Mouse (Mus musculus) heart, adult 8-10 months (tissue): ENCODE measurements around the gene Jph4. TPM values are rescaled to one million over a fixed set of nuclear protein-coding genes. Genes with fewer than 3 reads are reported as not detected.

ENCODE experiments used
- DNase-seq: peaks from one replicate; pipeline ENCODE4 v3.0.0; 2022; ENCODE audit warnings: low spot score
- total RNA-seq, 4 experiments: library from RNA; stranded (reverse); gene quantifications; 2 replicates each; pipeline ENCODE4 v1.2.4; 2022

The Jph4 gene
- total RNA-seq, 4 experiments from 2014 or later: 0.09 to 0.17 (median 0.09) TPM; not detected in 1

GRCm38 (mm10) chr14:55064481-55065370 is 52.0 kb downstream of the Jph4 start:
- DNase-seq: no peak

GRCm38 (mm10) chr14:55063581-55064381 is 53.0 kb downstream of the Jph4 start:
- DNase-seq: no peak

DNA sequence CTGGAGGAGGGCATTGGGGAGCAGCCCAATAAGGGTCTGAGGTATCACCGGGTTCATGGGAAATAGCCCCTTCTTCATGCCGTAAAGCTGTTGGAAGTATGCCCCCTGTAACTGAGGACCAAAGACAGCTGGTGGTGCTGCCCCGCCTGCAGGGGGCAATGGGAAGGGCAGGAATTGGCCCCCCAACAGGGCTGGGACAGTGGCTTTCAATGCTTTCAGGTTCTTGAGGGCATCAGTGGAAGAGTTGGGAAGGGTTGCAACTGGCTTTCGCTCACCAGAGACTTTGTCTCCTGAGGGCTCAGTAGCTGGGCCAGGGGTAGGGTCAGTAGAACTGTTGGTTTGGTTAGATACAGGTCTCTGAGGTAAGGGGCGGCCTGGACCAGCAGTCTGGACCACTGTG is 53.6 kb downstream of the Jph4 start:
- DNase-seq: no peak

GRCm38 (mm10) chr14:55062626-55063025 is 54.1 kb downstream of the Jph4 start:
- no peak for DNase-seq

DNA sequence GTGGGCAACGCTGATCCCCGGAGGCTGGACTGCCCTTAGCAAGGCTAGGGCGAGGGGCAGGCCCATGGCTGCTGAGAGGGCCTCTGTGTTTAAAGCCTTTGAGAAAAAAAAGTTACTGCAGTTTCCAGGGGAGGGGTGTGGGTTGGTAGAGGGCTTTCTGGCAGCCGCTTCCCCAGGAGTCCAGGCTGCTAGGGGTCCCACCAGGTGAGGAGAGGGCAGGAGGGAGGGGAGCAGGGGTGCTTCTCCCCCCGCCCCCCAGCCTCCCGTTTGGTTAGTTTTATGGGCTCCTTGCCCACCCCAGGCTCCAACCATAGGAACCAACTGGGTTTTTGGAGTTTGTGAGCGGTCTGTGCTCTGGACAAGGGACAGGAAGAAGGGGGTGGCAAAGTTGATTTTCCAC is 54.9 kb downstream of the Jph4 start:
- no peak for DNase-seq

DNA sequence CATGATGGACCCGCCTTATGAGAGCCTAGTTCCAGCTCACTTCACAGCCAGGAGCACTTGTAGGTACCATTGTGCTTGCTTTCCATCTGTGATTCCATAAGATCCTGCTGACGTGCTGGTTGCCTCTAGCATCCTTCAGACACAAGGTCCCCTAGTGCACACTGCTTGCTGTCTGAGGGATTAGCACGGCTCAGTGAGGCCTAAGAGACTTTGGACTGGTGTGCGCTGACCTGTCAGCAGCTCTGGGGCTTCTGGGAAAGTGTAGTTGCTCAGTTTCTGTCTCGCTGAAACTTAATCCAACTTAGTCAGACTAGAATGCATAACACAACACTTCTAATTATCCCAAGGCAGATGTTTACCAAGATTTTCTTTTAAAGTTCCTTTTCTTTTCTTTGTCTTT is 56.8 kb downstream of the Jph4 start:
- DNase-seq: no peak

GRCm38 (mm10) chr14:55059009-55059408 is 57.7 kb downstream of the Jph4 start:
- DNase-seq: no peak

Other genes starting within 250 kb of the Jph4 start
- gene Homez, start 246.0 kb downstream of the Jph4 start, total RNA-seq: 1 to 10 TPM; 6.4 to 9.8 (median 7.5) TPM
- gene Ppp1r3e, start 239.4 kb downstream of the Jph4 start, total RNA-seq: 1 to 10 TPM; 2.9 to 4.2 (median 3.3) TPM
- 10 to 100 TPM; 44.7 to 52.4 (median 45.5) TPM for gene Bcl2l2, start 233.6 kb downstream of the Jph4 start, total RNA-seq
- 10 to 100 TPM in 1 of 4 experiments, 1 to 10 TPM in 3; 3.4 to 11.8 (median 7.9) TPM for gene Gm20521, start 233.5 kb downstream of the Jph4 start, total RNA-seq
- 10 to 100 TPM; 37.3 to 54.4 (median 50.2) TPM for gene Pabpn1, start 224.4 kb downstream of the Jph4 start, total RNA-seq
- gene Slc22a17, start 203.8 kb downstream of the Jph4 start, total RNA-seq: 1 to 10 TPM; 1.7 to 3.6 (median 2.6) TPM
- gene Efs, start 190.8 kb downstream of the Jph4 start, total RNA-seq: 1 to 10 TPM; 1.6 to 2.6 (median 2.2) TPM
- not detected for gene Il25, start 184.2 kb downstream of the Jph4 start, total RNA-seq
- gene Cmtm5, start 180.7 kb downstream of the Jph4 start, total RNA-seq: 1 to 10 TPM in 1 of 4 experiments, under 1 TPM in 1, not detected in 2; 0.41 to 1.2 TPM
- over 10,000 TPM; 18,156 to 23,973 (median 22,335) TPM for gene Myh6, start 150.0 kb downstream of the Jph4 start, total RNA-seq
- not detected for gene Gm17428, start 140.0 kb downstream of the Jph4 start, total RNA-seq
- gene Myh7, start 122.3 kb downstream of the Jph4 start, total RNA-seq: 1,000 to 10,000 TPM; 1,453 to 2,519 (median 2,136) TPM
- gene Ngdn, start 101.5 kb downstream of the Jph4 start, total RNA-seq: 10 to 100 TPM; 22.3 to 31.5 (median 25.9) TPM
- gene Zfhx2, start 24.6 kb downstream of the Jph4 start, total RNA-seq: 1 to 10 TPM; 4.8 to 5.6 (median 4.9) TPM
- gene Thtpa, start 22.2 kb downstream of the Jph4 start, total RNA-seq: 10 to 100 TPM; 11.5 to 17.0 (median 14.0) TPM
- 1 to 10 TPM; 2.7 to 4.5 (median 4.1) TPM for gene Ap1g2, start 10.3 kb downstream of the Jph4 start, total RNA-seq
- gene Dhrs2, start 105.1 kb upstream of the Jph4 start, total RNA-seq: not detected